Mouse (Mus musculus) lung, postnatal 0 days (tissue): ENCODE data around the gene Cfap77. TPM values are rescaled to one million over a fixed set of nuclear protein-coding genes. Genes with fewer than 3 reads are reported as not detected.

Source experiments
- ATAC-seq: fragments of 200-750 bp; cut with Nextera tagmentation; 2 replicates; pipeline ENCODE4 v1.8.0; 2017; ENCODE audit warnings: moderate library complexity
- DNase-seq: peaks from one replicate; pipeline ENCODE4 v3.0.0-alpha.2; 2016; ENCODE audit warnings: low spot score
- H3K27ac ChIP-seq: fragments of 300-500 bp; sonication (generic); 2 replicates; pipeline ENCODE4 v1.5.1; 2014; ENCODE audit warnings: antibody characterized with exemption, mild to moderate bottlenecking, low read length, mixed read lengths
- H3K27me3 ChIP-seq: fragments of 300-500 bp; sonication (generic); replicated peaks from 2 replicates; pipeline ENCODE4 v1.6.1; 2014; ENCODE audit warnings: low read length, mixed read lengths; ENCODE audit not compliant: insufficient read depth
- H3K36me3 ChIP-seq: fragments of 300-500 bp; sonication (generic); 2 replicates; pipeline ENCODE4 v1.6.1; 2014; ENCODE audit warnings: low read length, mixed read lengths; ENCODE audit not compliant: insufficient read depth
- H3K4me1 ChIP-seq: fragments of 300-500 bp; sonication (generic); 2 replicates; pipeline ENCODE4 v1.6.1; 2014; ENCODE audit warnings: antibody characterized with exemption, low read depth, low read length, mixed read lengths; ENCODE audit not compliant: insufficient read depth
- H3K4me2 ChIP-seq: fragments of 300-500 bp; sonication (generic); replicated peaks from 2 replicates; pipeline ENCODE4 v1.6.1; 2014; ENCODE audit warnings: low read depth, mild to moderate bottlenecking, low read length, moderate library complexity, mixed read lengths
- H3K4me3 ChIP-seq: fragments of 300-500 bp; sonication (generic); 2 replicates; pipeline ENCODE4 v1.5.1; 2014; ENCODE audit warnings: low read depth, low read length
- H3K9ac ChIP-seq: fragments of 300-500 bp; sonication (generic); replicated peaks from 2 replicates; pipeline ENCODE4 v1.6.1; 2014; ENCODE audit warnings: low read depth, mild to moderate bottlenecking
- H3K9me3 ChIP-seq: fragments of 300-500 bp; sonication (generic); 2 replicates; pipeline ENCODE4 v1.6.1; 2016; ENCODE audit warnings: low read length, mixed read lengths
- CTCF ChIP-seq: IDR thresholded peaks from 2 replicates; pipeline ENCODE4 v1.5.1; 2016; ENCODE audit warnings: antibody characterized with exemption, mild to moderate bottlenecking
- EP300 ChIP-seq: IDR thresholded peaks from 2 replicates; pipeline ENCODE4 v1.6.1; 2016; ENCODE audit warnings: antibody characterized with exemption, mild to moderate bottlenecking, control low read depth
- WGBS: fragments of 180-500 bp; shearing (Covaris S2); extraction: QIAGEN DNeasy Blood & Tissue Kit; methylation state at CpG from one replicate; pipeline ENCODE4 v1.1.7; 2014; 5-methylcytosine and 5-hydroxymethylcytosine counted together
- polyA plus RNA-seq: library from polyadenylated mRNA; unstranded; fragments of >200 nt; fragmentation: Nextera tagmentation; extraction: Ambion mirVana; gene quantifications from 2 replicates; pipeline ENCODE4 v1.2.1, GENCODE M21; 2015

The Cfap77 gene
- polyA plus RNA-seq, 1 experiment from 2014 or later, result 1.2 TPM

GRCm38 (mm10) chr2:28995436-28995835 lies 59.4 kb downstream of the Cfap77 start:
- Histone ChIP-seq H3K4me3 (no peak overlapping the region), H3K4me2 (no peak overlapping the region), H3K27me3 (no peaks in the 10 kb centered on the region), H3K27ac (no peak overlapping the region), H3K9ac (no peak overlapping the region), H3K4me1 (no peaks in the 10 kb centered on the region), H3K9me3 (no peaks in the 10 kb centered on the region), H3K36me3 (no peaks in the 10 kb centered on the region)
- DNase-seq (no peak), ATAC-seq (no peak)
- 55% methylated on average over 4 of the region's 4 CpGs for WGBS
- TF ChIP-seq EP300 (no peak), CTCF (no peak)

GRCm38 (mm10) chr2:28994014-28994413 lies 60.9 kb downstream of the Cfap77 start:
- Histone ChIP-seq H3K27ac (no peak overlapping the region), H3K4me3 (no peak overlapping the region), H3K36me3 (no peaks in the 10 kb centered on the region), H3K9ac (no peak overlapping the region), H3K9me3 (no peaks in the 10 kb centered on the region), H3K27me3 (no peaks in the 10 kb centered on the region), H3K4me1 (no peaks in the 10 kb centered on the region), H3K4me2 (no peak overlapping the region)
- TF ChIP-seq CTCF, result no peak
- TF ChIP-seq EP300, result no peak
- 56% methylated on average over 12 of the region's 12 CpGs for WGBS
- ATAC-seq, result no peak
- no peak for DNase-seq

GRCm38 (mm10) chr2:28988781-28989180 lies 66.1 kb downstream of the Cfap77 start:
- Histone ChIP-seq H3K27ac (no peak overlapping the region), H3K4me1 (no peaks in the 10 kb centered on the region), H3K9ac (no peak overlapping the region), H3K4me3 (no peak overlapping the region), H3K36me3 (no peaks in the 10 kb centered on the region), H3K4me2 (no peak overlapping the region), H3K27me3 (no peaks in the 10 kb centered on the region), H3K9me3 (no peaks in the 10 kb centered on the region)
- DNase-seq, result no peak
- TF ChIP-seq EP300 (no peak), CTCF (0 out of 2 replicates have a peak, but pooled peaks have one; percentile 6)
- 97% methylated on average over 3 of the region's 3 CpGs for WGBS
- no peak for ATAC-seq

GRCm38 (mm10) chr2:28980080-28980910 lies 74.6 kb downstream of the Cfap77 start:
- H3K36me3 ChIP-seq, result no peaks in the 10 kb centered on the region
- DNase-seq, result no peak
- no peak overlapping the region for H3K4me3 ChIP-seq
- no peaks in the 10 kb centered on the region for H3K4me1 ChIP-seq
- H3K4me2 ChIP-seq, result no peak overlapping the region
- H3K27ac ChIP-seq, result no peak overlapping the region
- no peak for TF ChIP-seq EP300
- no peak for TF ChIP-seq CTCF
- H3K9ac ChIP-seq, result no peak overlapping the region
- H3K27me3 ChIP-seq, result no peaks in the 10 kb centered on the region
- H3K9me3 ChIP-seq, result no peaks in the 10 kb centered on the region
- ATAC-seq, result no peak
- 78% methylated on average over 20 of the region's 20 CpGs for whole genome bisulfite sequencing

GRCm38 (mm10) chr2:28978461-28978860 lies 76.4 kb downstream of the Cfap77 start:
- Histone ChIP-seq H3K4me2 (no peak overlapping the region), H3K27me3 (no peaks in the 10 kb centered on the region), H3K36me3 (no peaks in the 10 kb centered on the region), H3K27ac (no peak overlapping the region), H3K9ac (no peak overlapping the region), H3K4me3 (no peak overlapping the region), H3K4me1 (0 out of 2 replicates have a peak, but pooled peaks cover 2% of the 10 kb centered on the region), H3K9me3 (no peaks in the 10 kb centered on the region)
- DNase-seq, result no peak
- TF ChIP-seq CTCF (no peak), EP300 (no peak)
- 64% methylated on average over 4 of the region's 4 CpGs for WGBS
- no peak for ATAC-seq

GRCm38 (mm10) chr2:28976635-28977034 lies 78.2 kb downstream of the Cfap77 start:
- no peak overlapping the region for H3K27ac ChIP-seq
- H3K9ac ChIP-seq, result no peak overlapping the region
- ATAC-seq, result peak; percentile 79
- no peak overlapping the region for H3K4me2 ChIP-seq
- TF ChIP-seq CTCF (peak; percentile 96), EP300 (no peak)
- 0 out of 2 replicates have a peak, but pooled peaks cover 2% of the 10 kb centered on the region for H3K4me1 ChIP-seq
- WGBS, result 11% methylated on average over 7 of the region's 7 CpGs
- H3K27me3 ChIP-seq, result no peaks in the 10 kb centered on the region
- DNase-seq, result peak; percentile 86
- H3K9me3 ChIP-seq, result no peaks in the 10 kb centered on the region
- no peaks in the 10 kb centered on the region for H3K36me3 ChIP-seq
- no peak overlapping the region for H3K4me3 ChIP-seq
